Mouse (Mus musculus): ENCODE results near the gene Trpc4ap. TPM values are rescaled to one million over a fixed set of nuclear protein-coding genes. Genes with fewer than 3 reads are reported as not detected.

Gene Trpc4ap
- polyA plus RNA-seq, 1 experiment from 2014 or later: 115 TPM

MicroRNA genes within 50 kb of the gene (microRNA counts, 519-probe panel; counts per million panel counts)
- microRNA mmu-miR-499: 1,620 counts per million, percentile 9 among the panel's probes with 10 or more counts

Small RNA genes within 50 kb of the gene (microRNA-seq; reads per million reads assigned to microRNA genes)
- 7.0 reads per million, percentile 22 among the genes with 10 or more reads in this experiment for gene Mir499

Other genes with a start within 250 kb of the Trpc4ap start
- 15.1 and 17.8 TPM in 2 replicates for gene Ncoa6, start 218.5 kb downstream of the Trpc4ap start, polyA plus RNA-seq (2015; fragmentation: Nextera tagmentation; extraction: Ambion mirVana)
- gene Acss2, start 174.4 kb downstream of the Trpc4ap start, polyA plus RNA-seq (2015; fragmentation: Nextera tagmentation; extraction: Ambion mirVana): 13.4 and 14.0 TPM in 2 replicates
- gene Ggt7, start 174.1 kb downstream of the Trpc4ap start, polyA plus RNA-seq (2015; fragmentation: Nextera tagmentation; extraction: Ambion mirVana): 3.8 and 4.2 TPM in 2 replicates
- gene Gss, start 99.6 kb downstream of the Trpc4ap start, polyA plus RNA-seq (2015; fragmentation: Nextera tagmentation; extraction: Ambion mirVana): 43.4 and 43.9 TPM in 2 replicates
- 0.71 and 0.86 TPM in 2 replicates for gene Myh7b, start 81.2 kb downstream of the Trpc4ap start, polyA plus RNA-seq (2015; fragmentation: Nextera tagmentation; extraction: Ambion mirVana)
- 103 and 133 TPM in 2 replicates for gene Edem2, start 37.1 kb upstream of the Trpc4ap start, polyA plus RNA-seq (2015; fragmentation: Nextera tagmentation; extraction: Ambion mirVana)
- gene Gm17581, start 43.5 kb upstream of the Trpc4ap start, polyA plus RNA-seq (2015; fragmentation: Nextera tagmentation; extraction: Ambion mirVana): not detected in 2 replicates
- gene Procr, start 58.7 kb upstream of the Trpc4ap start, polyA plus RNA-seq (2015; fragmentation: Nextera tagmentation; extraction: Ambion mirVana): 18.3 and 18.9 TPM in 2 replicates
- gene Mmp24, start 83.0 kb upstream of the Trpc4ap start, polyA plus RNA-seq (2015; fragmentation: Nextera tagmentation; extraction: Ambion mirVana): 0.22 and 0.32 TPM in 2 replicates
- gene BC029722, start 127.0 kb upstream of the Trpc4ap start, polyA plus RNA-seq (2015; fragmentation: Nextera tagmentation; extraction: Ambion mirVana): 20.8 and 23.9 TPM in 2 replicates
- gene Eif6, start 134.5 kb upstream of the Trpc4ap start, polyA plus RNA-seq (2015; fragmentation: Nextera tagmentation; extraction: Ambion mirVana): 212 and 227 TPM in 2 replicates
- 2.4 and 2.8 TPM in 2 replicates for gene Fam83c, start 142.5 kb upstream of the Trpc4ap start, polyA plus RNA-seq (2015; fragmentation: Nextera tagmentation; extraction: Ambion mirVana)
- 64.5 and 72.0 TPM in 2 replicates for gene Uqcc1, start 237.9 kb upstream of the Trpc4ap start, polyA plus RNA-seq (2015; fragmentation: Nextera tagmentation; extraction: Ambion mirVana)
- gene Gm15557, start 248.3 kb upstream of the Trpc4ap start, polyA plus RNA-seq (2015; fragmentation: Nextera tagmentation; extraction: Ambion mirVana): not detected in 2 replicates